Mouse (Mus musculus): ENCODE measurements at regions not wholly inside any gene's neighbourhood (a gene's known extent, or its start where the extent isn't known, plus 50 kb on each side); places are given as distances from the start of the nearest gene placed in this dataset.
"Not testable (repeated sequence)": the region's sequence is repeated elsewhere in the genome, so short reads cannot be mapped to it uniquely, and the experiment has no call there.

DNA sequence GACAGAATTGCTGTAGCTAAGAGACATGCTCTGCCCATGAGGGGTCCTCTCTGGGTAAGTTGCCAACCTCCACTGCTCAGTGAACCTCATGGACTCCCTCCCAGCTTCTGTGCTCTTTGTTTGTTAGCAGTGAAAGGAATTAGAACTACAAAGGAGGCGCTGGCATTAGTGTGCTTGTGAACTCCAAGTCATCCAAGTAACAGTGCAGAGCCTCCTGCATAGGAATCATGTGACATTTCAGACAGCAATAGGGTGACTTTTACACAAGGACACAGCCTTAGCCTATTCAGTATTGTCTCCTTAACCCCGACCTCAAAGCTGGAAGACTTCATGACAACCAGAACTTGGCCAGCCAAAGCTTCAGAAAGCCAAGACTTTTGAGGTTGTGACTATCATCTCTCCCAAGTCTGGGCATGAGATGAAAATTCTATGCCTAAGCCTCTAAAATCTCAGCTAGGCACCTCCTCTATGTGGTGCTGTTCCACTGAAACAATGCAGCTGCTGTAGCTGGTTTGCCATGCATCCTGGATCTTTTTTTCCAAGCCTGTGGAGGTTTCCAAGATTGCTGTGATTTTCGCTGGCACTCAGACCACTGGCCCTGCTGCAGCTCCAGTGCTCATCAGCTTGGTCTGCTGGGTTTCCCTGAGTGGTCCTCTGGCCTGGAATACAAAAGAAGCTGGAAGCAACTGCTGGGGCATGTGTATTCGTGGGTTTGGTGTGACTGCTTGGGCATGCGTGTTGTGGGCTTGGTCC lies 52.8 kb upstream of the Tmem17 start:
- 66% methylated on average over 5 of the region's 5 CpGs for WGBS
- no peaks in the 10 kb centered on the region for H3K4me1 ChIP-seq (ENCODE audit: control insufficient read depth, insufficient read depth, low read length)
- TF ChIP-seq POLR2A (IDR thresholded peaks at IDR 0.05; ENCODE audit: borderline replicate concordance, extremely low read depth, low read depth, low read length) = no peak
- TF ChIP-seq CTCF (IDR thresholded peaks at IDR 0.05; ENCODE audit: insufficient read depth, low read length) = no peak
- no peak for DNase-seq
- no peak overlapping the region for H3K4me3 ChIP-seq (replicated peaks; ENCODE audit: extremely low read depth, low read depth, low read length)

DNA sequence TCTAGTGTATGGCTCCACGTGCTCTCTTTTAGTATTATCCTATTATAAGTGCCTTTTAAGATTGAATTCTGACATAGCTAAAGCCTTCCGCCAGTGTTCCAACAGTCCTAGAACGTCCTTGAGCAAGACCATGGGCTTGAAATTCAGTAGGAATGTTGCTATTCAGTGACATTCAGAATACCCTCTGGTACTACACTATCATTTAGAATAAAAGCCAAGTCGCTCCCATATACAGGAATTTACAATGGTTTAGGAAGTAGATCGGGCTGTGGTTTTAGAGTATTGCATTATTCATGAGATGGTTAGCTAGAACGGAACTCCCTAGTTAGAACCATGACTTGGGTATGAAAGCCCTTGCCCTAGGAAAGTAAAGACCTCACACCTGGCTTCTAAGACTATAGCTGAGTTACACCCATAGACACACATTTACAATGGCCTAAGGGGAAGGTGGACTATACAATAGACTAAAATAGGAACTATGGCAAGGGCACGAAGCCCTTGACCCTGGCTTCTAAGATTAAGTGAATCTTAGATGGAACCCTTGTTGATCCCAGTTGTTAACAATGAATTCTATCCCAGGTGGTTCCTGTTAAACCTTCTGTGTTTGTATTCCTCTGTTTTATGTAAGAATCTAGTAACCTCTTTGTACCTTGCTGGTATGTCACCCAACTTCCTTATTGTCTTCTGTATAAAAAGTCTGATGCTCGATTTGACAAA lies 50.7 kb upstream of the Tmem17 start:
- not testable (repeated sequence) for DNase-seq; H3K4me3 ChIP-seq (replicated peaks; ENCODE audit: extremely low read depth, low read depth, low read length); H3K4me1 ChIP-seq (ENCODE audit: control insufficient read depth, insufficient read depth, low read length)
- 88% methylated on average over 8 of the region's 8 CpGs for WGBS

All from lung, adult 2 months (tissue).